9 mouse cellular contexts compared by ENCODE assay signal in genomic region chr5:36462810-36463209, GRCm38 (mm10). TPM values are rescaled to one million over a fixed set of nuclear protein-coding genes. Genes with fewer than 3 reads are reported as not detected.
A peak's percentile ranks its signal among the peaks of the same experiment; 100 is the strongest.
DNase-seq lines count a peak whose midpoint lies in the region; ATAC-seq and TF ChIP-seq lines count a peak whose summit lies in the region.
"Had no signal": no experiment of that assay in that cellular context is flagged by ENCODE, and none has a peak within 500 bp of the region (broad histone marks: within the 10 kb centered on the region; RNA-seq: fewer than 3 reads in every experiment).

No protein-coding gene starts in this region.

- ATAC-seq in hindbrain, embryonic 14.5 days (ENCODE audit: low FRiP score) = no peak
- no peak for ATAC-seq in hindbrain, embryonic 13.5 days (ENCODE audit: low FRiP score)

- peak; percentile 66 for DNase-seq in hindbrain, embryonic 14.5 days (ENCODE audit: low spot score)
- DNase-seq in adipocyte (ENCODE audit: low spot score) = peak; percentile 73
- peak; percentile 82 to 90 for DNase-seq in heart, postnatal 14 days
- peak; percentile 51 to 89 for DNase-seq in left cerebral cortex, adult 8-10 months (ENCODE audit: low spot score in 2 of 2)
- peak; percentile 91 for DNase-seq in naive thymus-derived CD4-positive, alpha-beta T cell, adult 2 months (ENCODE audit: low read depth)
- peak; percentile 54 to 62 for DNase-seq in thymus, adult 18-20 months

- H3K4me2 ChIP-seq in hindbrain, embryonic 14.5 days (replicated peaks) = no peak overlapping the region
- no peak overlapping the region for H3K4me2 ChIP-seq in hindbrain, embryonic 13.5 days
- H3K4me2 ChIP-seq: neural tube, embryonic 13.5 days had no signal

- peak; percentile 73 for TF ChIP-seq CTCF in cortical plate, adult 2 months (IDR thresholded peaks at IDR 0.05; ENCODE audit: extremely low read depth, insufficient read depth, low read length)

- no peak overlapping the region for H3K9ac ChIP-seq in hindbrain, embryonic 14.5 days
- H3K9ac ChIP-seq in hindbrain, embryonic 13.5 days = no peak overlapping the region
- H3K9ac ChIP-seq: neural tube, embryonic 13.5 days had no signal

- no peak overlapping the region for H3K27ac ChIP-seq in hindbrain, embryonic 14.5 days
- no peak overlapping the region for H3K27ac ChIP-seq in hindbrain, embryonic 13.5 days
- no peak overlapping the region for H3K27ac ChIP-seq in cortical plate, adult 2 months (ENCODE audit: insufficient read depth, low read length)
- H3K27ac ChIP-seq: neural tube, embryonic 13.5 days had no signal

- peaks cover 17% of the 10 kb centered on the region for H3K4me1 ChIP-seq in hindbrain, embryonic 14.5 days (replicated peaks; ENCODE audit: control insufficient read depth, insufficient read depth, low read length)
- H3K4me1 ChIP-seq in hindbrain, embryonic 13.5 days (replicated peaks) = peaks cover 24% of the 10 kb centered on the region
- H3K4me1 ChIP-seq in cortical plate, adult 2 months (ENCODE audit: control insufficient read depth, insufficient read depth, low read length) = peaks cover 1% of the 10 kb centered on the region; the same call in 1 of the 2 replicates

- H3K36me3 ChIP-seq in hindbrain, embryonic 14.5 days (replicated peaks; ENCODE audit: control insufficient read depth, insufficient read depth) = no peaks in the 10 kb centered on the region
- H3K36me3 ChIP-seq in hindbrain, embryonic 13.5 days = no peaks in the 10 kb centered on the region
- H3K36me3 ChIP-seq: neural tube, embryonic 13.5 days had no signal

- intact Hi-C loops in heart, postnatal 14 days (cut with DNase I) = loop anchor here (1.0 to 5.0 kb wide), 4 partner anchors 26 to 280 kb away; no protein-coding TSS in a partner anchor

- no peak overlapping the region for H3K4me3 ChIP-seq in hindbrain, embryonic 14.5 days (replicated peaks; ENCODE audit: low read length)
- H3K4me3 ChIP-seq in hindbrain, embryonic 13.5 days = no peak overlapping the region
- H3K4me3 ChIP-seq in cortical plate, adult 2 months (ENCODE audit: insufficient read depth, low read length) = no peak overlapping the region
- H3K4me3 ChIP-seq: neural tube, embryonic 13.5 days had no signal

- TF ChIP-seq POLR2A in cortical plate, adult 2 months (IDR thresholded peaks at IDR 0.05; ENCODE audit: extremely low read depth, insufficient read depth, low read length) = no peak

- WGBS in hindbrain, embryonic 14.5 days = 19% methylated on average over 7 of the region's 7 CpGs
- WGBS in hindbrain, embryonic 13.5 days = 26% methylated on average over 7 of the region's 7 CpGs

- H3K9me3 ChIP-seq in hindbrain, embryonic 14.5 days (ENCODE audit: control insufficient read depth, low read length) = no peaks in the 10 kb centered on the region
- H3K9me3 ChIP-seq in hindbrain, embryonic 13.5 days = no peaks in the 10 kb centered on the region
- H3K9me3 ChIP-seq: neural tube, embryonic 13.5 days had no signal

- H3K27me3 ChIP-seq in hindbrain, embryonic 14.5 days (ENCODE audit: control insufficient read depth, insufficient read depth, low read length) = no peaks in the 10 kb centered on the region
- H3K27me3 ChIP-seq in hindbrain, embryonic 13.5 days = no peaks in the 10 kb centered on the region
- H3K27me3 ChIP-seq: neural tube, embryonic 13.5 days had no signal

RNA-seq across cellular contexts. Expression of gene Grpel1, which starts 2.0 kb away (rescaled TPM):
- polyA plus RNA-seq in hindbrain, embryonic 14.5 days (2014; fragmentation: Nextera tagmentation; extraction: Ambion mirVana) = 46.0 and 47.4 TPM in 2 replicates
- 45.4 and 45.6 TPM in 2 replicates for polyA plus RNA-seq in hindbrain, embryonic 13.5 days (2015; fragmentation: Nextera tagmentation; extraction: Ambion mirVana)
- polyA plus RNA-seq in cortical plate, adult 2 months (2012; rRNA removed) = 22.5 and 22.9 TPM in 2 replicates
- 10 to 100 TPM; 55.2 to 58.4 TPM for total RNA-seq in heart, postnatal 14 days (2021)
- 10 to 100 TPM; 21.3 to 24.9 (median 22.8) TPM for total RNA-seq in left cerebral cortex, adult 8-10 months (2022)

RNA-seq across cellular contexts. Expression of gene Tada2b, which starts 21.3 kb away (rescaled TPM):
- polyA plus RNA-seq in hindbrain, embryonic 14.5 days (2014; fragmentation: Nextera tagmentation; extraction: Ambion mirVana) = 5.2 and 5.6 TPM in 2 replicates
- 2.7 and 2.8 TPM in 2 replicates for polyA plus RNA-seq in hindbrain, embryonic 13.5 days (2015; fragmentation: Nextera tagmentation; extraction: Ambion mirVana)
- polyA plus RNA-seq in cortical plate, adult 2 months (2012; rRNA removed) = 17.2 and 17.3 TPM in 2 replicates
- 10 to 100 TPM; 15.7 to 16.0 TPM for total RNA-seq in heart, postnatal 14 days (2021)
- total RNA-seq in left cerebral cortex, adult 8-10 months (2022) = 10 to 100 TPM; 30.0 to 32.6 (median 30.5) TPM

RNA-seq across cellular contexts. Expression of gene Ccdc96, which starts 21.6 kb away (rescaled TPM):
- polyA plus RNA-seq in hindbrain, embryonic 14.5 days (2014; fragmentation: Nextera tagmentation; extraction: Ambion mirVana) = 2.5 and 2.9 TPM in 2 replicates
- polyA plus RNA-seq in hindbrain, embryonic 13.5 days (2015; fragmentation: Nextera tagmentation; extraction: Ambion mirVana) = 3.9 and 4.0 TPM in 2 replicates
- polyA plus RNA-seq in cortical plate, adult 2 months (2012; rRNA removed) = 0.98 and 1.0 TPM in 2 replicates
- total RNA-seq in heart, postnatal 14 days (2021) = under 1 TPM; 0.29 to 0.31 TPM
- total RNA-seq in left cerebral cortex, adult 8-10 months (2022) = 1 to 10 TPM in 2 of 4 experiments, under 1 TPM in 2; 0.59 to 1.1 (median 0.99) TPM
